Mouse (Mus musculus) retina, postnatal 1 day (tissue): ENCODE measurements around the gene Mta1.

Source experiments
- DNase-seq: peaks from one replicate; pipeline ENCODE4 v3.0.0-alpha.2; 2012

Gene Mta1

GRCm38 (mm10) chr12:113149896-113150295 is 51.8 kb downstream of the Mta1 start:
- DNase-seq, result no peak

DNA sequence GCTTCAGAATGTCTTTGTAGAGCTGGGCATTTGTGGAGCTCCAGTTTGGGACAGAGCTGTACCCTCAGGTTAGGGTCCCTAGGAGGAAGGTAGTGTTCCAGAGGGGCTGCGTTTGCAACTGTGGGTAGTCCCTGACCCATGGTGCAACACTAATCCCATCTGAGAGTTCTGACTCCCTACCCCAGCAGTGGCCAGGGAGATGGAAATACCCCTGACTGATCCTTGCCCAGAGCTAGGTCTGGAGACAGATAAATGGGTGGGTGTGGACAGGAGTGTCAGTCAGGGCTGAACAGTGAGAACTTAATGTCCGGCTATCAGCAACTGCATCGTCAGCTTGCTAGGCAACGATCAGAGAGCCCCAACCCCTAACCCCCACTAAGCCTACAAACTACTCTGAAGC is 52.5 kb downstream of the Mta1 start:
- no peak for DNase-seq

DNA sequence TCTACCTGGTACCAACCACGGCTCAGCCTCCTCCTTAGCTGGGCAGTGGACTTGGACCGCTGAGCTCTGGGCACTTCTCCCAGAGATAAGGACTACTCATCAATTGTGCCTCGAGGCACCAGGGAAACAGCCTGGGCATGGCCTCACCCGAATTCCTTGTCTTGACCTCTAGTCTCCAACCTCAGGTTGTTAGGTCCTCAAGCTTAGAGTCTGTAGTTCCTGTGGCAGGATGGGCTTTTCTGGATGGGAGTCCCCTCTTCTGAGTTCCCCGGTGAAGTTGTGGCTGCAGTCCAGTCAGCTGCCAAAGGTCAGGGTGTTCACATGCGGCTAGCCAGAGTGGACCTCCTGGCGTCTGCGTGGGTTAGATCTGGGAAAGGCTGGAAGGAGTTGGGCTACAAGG is 53.0 kb downstream of the Mta1 start:
- no peak for DNase-seq

DNA sequence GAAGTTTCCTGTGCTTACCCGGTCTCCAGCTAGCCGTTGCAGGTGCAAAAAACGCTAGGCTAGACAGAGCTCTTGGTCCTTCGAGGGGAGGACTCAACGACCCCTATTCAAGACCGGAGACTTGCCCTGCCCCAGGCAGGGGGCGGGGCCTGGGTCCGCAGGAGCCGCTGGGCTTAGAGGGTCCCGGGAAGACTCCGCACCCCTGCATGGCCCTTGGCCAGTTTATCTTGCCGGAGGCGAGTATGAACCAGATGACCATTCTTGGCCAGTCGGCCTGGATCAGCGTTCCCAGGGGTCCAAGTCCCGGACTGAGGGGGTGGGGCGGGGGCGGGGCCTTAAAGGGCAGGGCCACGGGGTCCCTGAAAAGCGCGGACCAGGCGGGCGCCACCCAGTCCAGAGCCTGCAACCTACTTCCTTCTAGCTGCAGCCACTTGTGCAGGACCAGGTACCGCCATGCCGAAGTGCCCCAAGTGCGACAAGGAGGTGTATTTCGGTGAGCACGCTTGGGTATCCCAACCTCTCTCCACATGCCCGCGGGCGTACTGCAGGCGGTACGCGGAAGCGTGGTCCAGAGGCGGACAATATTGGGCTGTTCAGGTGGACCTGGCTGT is 53.7 kb downstream of the Mta1 start:
- DNase-seq, result peak; percentile 65

GRCm38 (mm10) chr12:113152272-113152661 is 54.2 kb downstream of the Mta1 start:
- DNase-seq, result no peak

GRCm38 (mm10) chr12:113152991-113153525 is 55.0 kb downstream of the Mta1 start:
- no peak for DNase-seq

DNA sequence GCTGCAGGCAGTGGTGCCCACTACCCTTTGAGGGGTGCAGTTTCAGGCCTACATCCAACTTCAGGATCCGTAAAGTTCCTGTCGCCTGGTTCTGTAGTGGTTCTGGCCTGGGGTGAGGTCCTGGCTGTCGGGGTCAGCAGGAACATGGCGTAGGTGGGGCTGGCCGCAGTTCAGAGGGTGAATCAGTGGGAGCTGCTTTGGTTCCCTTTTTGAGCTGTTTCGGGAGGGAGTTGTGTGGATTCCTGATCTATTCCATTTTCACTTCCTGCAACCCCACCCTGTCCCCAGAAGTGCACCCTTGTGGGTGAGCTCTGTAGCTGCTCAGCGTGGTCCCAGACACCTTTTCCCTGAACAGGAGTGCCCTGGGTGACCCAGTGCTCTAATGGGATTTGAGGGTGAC is 55.9 kb downstream of the Mta1 start:
- no peak for DNase-seq

GRCm38 (mm10) chr12:113154747-113155075 is 56.6 kb downstream of the Mta1 start:
- no peak for DNase-seq

DNA sequence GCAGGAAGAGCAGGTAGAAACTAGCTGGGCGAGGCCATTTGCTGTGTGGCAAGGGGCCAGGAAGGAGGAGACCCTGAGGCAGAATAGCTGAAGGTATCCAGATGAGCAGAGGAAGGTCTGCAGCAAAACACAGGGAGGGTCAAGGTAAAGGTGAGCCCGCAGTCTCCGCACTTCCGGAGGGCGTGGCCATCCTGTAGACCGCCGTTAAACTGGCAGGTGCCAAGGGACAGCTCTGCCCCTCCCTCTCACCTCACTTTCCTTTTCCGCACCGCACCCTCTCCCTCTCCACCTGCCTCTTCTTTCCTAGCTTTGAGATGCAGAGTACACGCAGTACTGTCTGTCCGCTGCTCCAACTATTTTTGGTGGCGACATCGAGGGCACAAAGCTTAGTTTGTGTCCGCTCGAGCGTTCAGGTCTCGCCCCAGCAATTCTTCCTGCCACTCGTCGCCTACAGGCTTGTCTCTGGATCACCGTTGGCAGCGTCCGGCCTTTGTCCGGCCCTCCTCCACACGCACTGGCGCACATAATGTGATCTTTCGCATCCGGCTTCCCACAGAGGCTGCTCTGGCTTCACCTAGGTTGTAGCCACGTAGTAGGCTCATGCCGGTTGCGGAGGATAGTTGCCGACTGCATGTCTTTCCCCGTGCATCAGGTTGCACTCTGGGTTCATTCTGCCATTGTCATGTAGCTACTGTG is 57.1 kb downstream of the Mta1 start:
- DNase-seq, result peak; percentile 70

DNA sequence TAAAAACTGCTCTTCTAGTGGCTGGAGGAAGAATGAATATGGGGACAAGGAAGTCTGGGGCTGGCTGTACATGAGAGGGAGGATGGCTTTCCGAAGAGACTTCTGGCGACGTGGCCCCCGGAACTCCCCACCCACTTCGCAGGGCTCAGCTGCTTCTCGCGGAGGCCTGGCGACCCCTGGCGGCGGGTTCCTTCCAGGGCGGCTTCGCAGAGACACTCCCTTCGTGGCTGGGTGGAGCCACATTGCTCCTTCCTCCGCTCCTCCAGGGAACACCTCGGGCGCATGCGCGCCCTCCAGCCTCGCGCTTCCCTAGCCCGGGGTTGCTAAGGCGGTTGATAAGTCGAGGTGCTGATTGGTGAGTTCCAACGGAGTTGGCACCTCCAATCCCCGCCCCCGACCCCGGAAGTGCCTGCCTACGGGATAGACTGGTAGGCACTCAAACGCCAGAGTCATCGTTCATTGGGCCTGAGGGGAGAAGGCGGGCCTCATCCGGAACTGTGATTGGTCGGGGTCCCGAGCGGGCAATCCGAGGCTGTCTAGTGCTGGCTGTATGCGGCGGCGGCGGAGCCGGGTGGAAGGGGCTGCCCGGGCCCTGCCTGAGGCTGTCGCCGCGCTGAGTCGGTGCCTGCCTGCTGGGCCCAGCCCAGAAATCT is 57.9 kb downstream of the Mta1 start, which contains the start of gene Tedc1:
Tedc1 (plus strand) TSS at position 535 of the 653 bp plus-strand sequence.
- DNase-seq, result peak; percentile 100

- DNase-seq, result no peak
These were observed 58.5 kb downstream of the Mta1 start for GRCm38 (mm10) chr12:113156540-113156929.

DNA sequence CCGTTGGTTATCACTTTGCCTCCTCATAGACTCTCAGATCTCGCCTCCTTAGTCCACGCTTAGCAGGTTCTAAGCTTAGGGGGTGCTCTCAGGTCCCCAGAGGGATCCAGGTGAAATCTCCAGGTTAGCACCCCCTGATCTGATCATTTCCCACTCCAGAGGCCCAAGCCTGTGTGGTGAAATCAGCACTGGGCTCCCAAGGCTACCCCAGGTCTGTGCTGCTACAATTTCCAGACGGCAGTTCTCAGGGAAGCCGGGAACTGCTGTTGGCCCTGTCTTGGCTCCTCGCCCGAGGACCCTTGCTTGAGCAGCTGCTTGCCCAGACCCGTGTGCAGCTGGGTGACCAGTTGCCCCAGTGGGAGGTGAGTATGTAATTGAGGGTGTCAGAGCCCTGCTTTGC is 58.9 kb downstream of the Mta1 start:
- DNase-seq, result no peak

GRCm38 (mm10) chr12:113157521-113157920 is 59.4 kb downstream of the Mta1 start:
- DNase-seq, result no peak

DNA sequence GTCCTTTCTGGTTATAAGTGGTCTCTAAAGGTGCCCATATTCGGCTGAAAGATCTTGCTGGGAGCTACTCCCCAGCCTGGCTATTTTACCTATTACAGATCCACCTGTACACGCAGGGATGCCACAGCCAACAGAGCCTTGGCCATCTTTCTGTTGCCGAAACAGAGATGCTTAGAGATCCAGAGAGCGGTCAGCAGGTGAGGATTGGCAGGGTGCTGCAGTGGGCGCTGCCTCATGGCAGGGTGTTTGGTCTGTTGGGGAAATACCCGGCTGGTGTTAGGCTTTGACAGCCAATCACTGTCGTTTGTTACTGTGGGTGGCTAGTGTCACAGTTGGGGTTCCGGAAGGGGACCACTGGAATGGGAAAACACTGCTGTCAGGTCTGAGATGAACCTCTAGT is 59.9 kb downstream of the Mta1 start:
- DNase-seq, result no peak

DNA sequence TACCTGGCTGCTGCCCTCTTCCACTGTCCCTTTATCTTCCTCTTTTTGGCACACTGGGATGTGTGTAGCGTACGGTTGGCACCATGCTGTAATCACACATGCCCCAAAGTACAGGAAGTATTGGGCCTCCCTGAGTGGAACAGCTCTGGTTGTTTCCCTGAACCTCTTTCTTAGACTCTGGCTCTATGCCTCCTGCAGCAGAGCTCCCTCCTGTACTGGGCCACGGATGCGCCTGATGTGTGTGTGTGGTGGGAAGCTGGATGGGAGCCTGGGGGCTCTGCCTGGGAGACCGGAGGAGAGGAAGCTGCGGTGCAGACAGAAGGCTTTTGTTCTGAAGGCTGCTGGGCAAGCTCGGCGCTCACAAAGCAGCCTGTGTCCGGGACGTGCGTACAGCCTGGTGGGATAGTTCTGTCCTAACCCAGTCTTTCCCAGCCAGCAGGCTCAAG is 65.5 kb downstream of the Mta1 start:
- peak; percentile 62 for DNase-seq

- no peak for DNase-seq
These were observed 70.0 kb downstream of the Mta1 start for GRCm38 (mm10) chr12:113168031-113168536.

DNA sequence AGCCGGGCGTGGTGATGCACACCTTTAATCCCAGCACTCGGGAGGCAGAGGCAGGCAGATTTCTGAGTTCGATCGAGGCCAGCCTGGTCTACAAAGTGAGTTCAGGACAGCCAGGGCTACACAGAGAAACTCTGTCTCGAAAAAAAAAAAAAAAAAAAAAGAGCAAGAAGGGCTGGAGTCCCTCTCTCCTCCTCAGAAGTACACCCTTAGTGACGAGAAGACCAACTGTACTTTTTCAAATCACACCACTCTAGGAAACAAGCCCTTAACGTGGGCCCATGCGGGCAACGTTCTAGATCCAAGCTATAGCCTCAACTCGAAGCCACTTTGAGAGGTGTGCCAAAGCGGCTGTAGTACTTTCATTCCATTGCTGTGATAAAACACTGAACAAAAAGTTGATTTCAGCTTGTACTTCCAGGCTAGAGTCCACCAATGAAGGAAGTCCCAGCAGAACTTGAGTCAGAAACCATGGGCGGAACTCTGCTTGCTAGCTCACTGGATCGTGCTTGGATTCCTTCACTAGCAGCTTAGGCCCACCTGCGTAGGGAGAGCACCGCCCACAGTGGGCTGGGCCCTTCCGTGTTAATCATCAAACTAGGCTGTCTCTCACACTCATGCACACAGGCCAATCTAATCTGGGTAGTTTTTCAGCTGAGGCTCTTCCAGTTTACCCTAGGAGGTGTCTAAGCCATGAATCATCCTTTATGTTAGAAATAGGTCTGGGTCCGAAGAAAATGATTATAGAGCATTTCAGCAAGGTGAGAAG is 79.1 kb downstream of the Mta1 start:
- no peak for DNase-seq

DNA sequence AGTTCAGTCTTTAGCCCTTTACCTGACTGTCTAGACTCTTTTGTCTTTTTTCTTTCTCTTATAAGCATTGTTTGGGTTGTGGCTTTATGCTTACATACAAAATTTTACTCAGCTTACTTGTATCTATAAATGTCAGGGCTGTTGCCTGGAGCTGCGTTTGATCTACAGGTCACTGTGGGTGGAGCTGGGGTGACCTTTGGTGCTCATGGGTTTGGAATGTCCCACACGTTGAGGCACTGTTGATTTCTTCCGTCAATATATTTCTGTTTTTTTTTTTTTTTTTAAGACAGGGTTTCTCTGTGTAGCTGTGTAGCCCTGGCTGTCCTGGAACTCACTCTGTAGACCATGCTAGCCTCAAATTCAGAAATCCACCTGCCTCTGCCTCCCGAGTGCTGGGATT is 82.9 kb downstream of the Mta1 start:
- DNase-seq, result no peak

GRCm38 (mm10) chr12:113184945-113185344 is 86.9 kb downstream of the Mta1 start:
- DNase-seq, result no peak

DNA sequence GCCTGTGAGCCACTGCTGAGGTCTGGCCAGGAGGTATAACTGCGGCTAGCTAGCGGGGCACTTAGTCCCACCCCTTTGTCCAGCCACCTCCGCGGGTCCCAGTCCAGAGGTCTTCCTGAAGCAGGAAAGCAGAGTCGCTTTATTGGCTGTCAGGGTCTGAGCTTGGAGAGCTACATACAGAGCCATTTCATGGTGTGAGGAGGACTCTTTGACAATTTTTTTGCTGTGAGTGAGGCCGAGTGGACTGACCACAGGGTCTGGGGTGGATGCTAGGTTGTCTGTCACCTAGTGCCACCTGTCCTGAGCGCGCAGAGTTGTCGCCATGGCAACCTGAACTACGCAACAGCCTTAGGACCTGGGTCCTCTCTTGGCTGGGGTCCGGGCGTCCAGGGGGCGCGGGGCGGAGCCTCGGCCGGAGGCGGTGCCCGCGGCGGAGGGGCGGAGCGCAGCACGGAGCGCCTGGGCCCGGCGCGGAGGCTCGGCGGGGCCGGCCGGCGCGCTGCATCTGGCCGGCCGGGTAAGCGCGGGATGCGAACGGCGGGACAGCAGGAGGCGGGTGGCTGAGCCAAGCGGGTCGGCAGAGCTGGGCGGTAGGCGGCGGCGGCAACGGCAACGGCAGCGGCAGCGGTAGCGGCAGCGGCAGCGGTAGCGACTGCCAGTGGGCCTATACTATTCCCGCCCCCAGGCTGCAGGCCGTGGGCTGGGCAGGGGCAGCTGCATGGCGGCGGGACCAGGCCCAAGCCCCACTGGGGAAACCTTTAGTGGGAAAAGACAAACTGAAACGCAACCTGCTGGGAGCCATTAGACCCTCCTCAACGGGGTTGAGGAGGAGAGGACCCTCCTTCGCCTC is 87.6 kb downstream of the Mta1 start, which contains the start of gene Tmem121:
Tmem121 (plus strand) TSS at position 489 of the 850 bp plus-strand sequence.
- DNase-seq, result peak; percentile 77

- DNase-seq, result no peak
These were observed 88.4 kb downstream of the Mta1 start for GRCm38 (mm10) chr12:113186326-113187010.
